Mouse (Mus musculus) brown adipose tissue, adult 24 weeks (tissue): ENCODE measurements around the gene Terf2. TPM values are rescaled to one million over a fixed set of nuclear protein-coding genes. Genes with fewer than 3 reads are reported as not detected.
"Not testable (repeated sequence)": the region's sequence is repeated elsewhere in the genome, so short reads cannot be mapped to it uniquely, and the experiment has no call there.

Experiments
- H3K27ac ChIP-seq: fragments of 200-500 bp; replicated peaks from 2 replicates; pipeline ENCODE4 v1.5.1; 2012; ENCODE audit warnings: low read depth, mild to moderate bottlenecking, low read length
- H3K4me1 ChIP-seq: fragments of 200-500 bp; 2 replicates; pipeline ENCODE4 v1.6.1; 2012; ENCODE audit warnings: low read length, mixed read lengths; ENCODE audit not compliant: control insufficient read depth, insufficient read depth, insufficient read length
- H3K4me3 ChIP-seq: fragments of 200-500 bp; 2 replicates; pipeline ENCODE4 v1.5.1; 2012; ENCODE audit warnings: low read depth, mild to moderate bottlenecking, low read length, moderate library complexity; ENCODE audit not compliant: insufficient read depth
- polyA plus RNA-seq: library from polyadenylated mRNA; stranded (reverse); fragments of >200 nt; gene quantifications from 2 replicates; pipeline ENCODE4 v1.2.4, GENCODE M21; 2012; ENCODE audit not compliant: missing spikeins, insufficient read depth, insufficient read length

Gene Terf2
- polyA plus RNA-seq, 1 experiment: 9.0 TPM

DNA sequence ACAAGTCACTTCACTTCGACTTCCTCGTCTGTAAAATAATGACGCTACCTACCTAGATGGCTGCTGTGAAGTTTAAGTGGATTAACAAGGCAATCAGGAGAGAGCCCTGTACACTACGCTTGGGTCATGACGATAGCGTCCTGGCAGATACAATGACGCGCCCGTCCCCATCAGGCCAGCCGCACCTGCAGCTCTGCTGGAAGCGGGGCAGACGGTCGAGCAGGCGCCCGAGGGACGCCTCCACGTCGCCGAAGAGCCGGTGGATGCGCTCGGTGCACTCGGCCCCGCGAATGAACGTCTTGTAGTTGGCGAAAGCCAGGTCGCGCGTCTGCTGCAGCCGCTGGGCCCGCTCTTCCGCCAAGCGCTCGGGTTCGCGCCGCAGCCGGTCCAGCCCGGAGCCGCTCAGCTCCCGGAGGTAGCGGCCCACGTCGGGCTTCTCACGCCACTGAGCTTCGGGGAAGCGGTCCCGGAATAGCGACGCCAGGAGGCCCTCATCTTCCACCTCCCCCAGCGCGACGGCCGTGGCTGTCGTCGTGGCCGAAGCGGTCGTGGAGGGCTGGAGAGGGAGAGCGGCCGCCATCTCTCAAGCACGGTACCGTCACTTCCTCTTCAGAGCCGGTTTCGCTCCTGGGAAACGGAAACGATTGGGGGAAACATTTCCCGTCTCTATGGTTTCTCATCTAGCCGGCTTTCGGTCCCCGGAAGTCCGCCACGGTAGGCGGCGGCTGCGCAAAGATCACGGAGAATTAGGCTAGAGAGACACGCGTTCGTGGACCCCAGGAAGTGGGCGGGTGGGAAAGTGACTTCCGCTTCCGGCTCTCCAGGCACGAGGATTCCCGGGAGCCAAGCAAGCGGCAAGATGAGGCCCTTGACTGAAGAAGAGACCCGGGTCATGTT lies 40.0 kb downstream of the Terf2 start, which contains the start of the genes Cog8 and Nip7:
Gene Cog8, minus strand, starts transcription at position 614 of the 897 bp plus-strand sequence.
Gene Nip7, plus strand, starts transcription at position 802 of the 897 bp plus-strand sequence.
- H3K4me3 ChIP-seq: peak within 1 kb of the TSS; percentile 85
- peak within 1 kb of the TSS; percentile 80 for H3K27ac ChIP-seq
- peaks cover 3% of the 10 kb centered on the region; the same call in 1 of the 2 replicates for H3K4me1 ChIP-seq

DNA sequence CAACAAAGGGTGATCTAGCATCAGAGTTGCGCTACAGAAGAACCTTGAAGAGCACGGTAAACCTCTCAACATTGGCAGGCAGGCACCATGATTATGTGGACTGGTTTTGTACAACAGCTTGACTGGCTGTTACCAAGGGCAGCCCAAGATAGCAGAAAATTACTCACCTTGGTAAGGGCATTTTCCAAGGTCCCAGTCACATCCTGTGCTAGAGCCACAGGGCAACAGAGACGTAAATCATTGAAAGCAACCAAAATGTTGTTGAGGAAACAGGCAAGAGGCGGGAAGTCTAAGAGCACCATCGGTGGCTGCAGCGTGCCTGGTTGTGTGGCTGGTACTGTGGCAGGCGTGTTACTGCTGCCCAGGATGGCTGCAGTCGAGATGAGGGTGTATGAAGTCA lies 44.3 kb downstream of the Terf2 start:
- Histone ChIP-seq H3K27ac (no peak overlapping the region), H3K4me1 (peaks cover 2% of the 10 kb centered on the region; the same call in 1 of the 2 replicates), H3K4me3 (no peak overlapping the region)

DNA sequence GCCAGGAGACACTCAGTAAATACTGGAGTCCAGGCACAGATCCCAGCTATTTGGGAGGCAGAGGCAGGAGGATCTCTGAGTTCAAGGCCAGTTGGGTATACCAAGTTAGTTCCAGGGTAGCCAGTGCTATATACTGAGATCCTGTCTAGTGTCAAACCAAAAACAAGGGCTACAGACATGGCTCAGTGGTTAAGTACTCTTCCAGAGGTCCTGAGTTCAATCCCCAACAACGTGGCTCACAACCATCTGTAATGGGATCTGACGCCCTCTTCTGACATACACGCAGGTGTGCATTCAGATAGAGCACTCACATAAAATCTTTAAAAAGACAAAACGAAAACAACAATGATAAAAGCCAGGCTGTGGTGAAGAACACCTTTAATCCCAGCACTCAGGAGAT lies 46.9 kb downstream of the Terf2 start:
- Histone ChIP-seq H3K4me3 (no peak overlapping the region), H3K27ac (no peak overlapping the region), H3K4me1 (peaks cover 4% of the 10 kb centered on the region; the same call in 1 of the 2 replicates)

DNA sequence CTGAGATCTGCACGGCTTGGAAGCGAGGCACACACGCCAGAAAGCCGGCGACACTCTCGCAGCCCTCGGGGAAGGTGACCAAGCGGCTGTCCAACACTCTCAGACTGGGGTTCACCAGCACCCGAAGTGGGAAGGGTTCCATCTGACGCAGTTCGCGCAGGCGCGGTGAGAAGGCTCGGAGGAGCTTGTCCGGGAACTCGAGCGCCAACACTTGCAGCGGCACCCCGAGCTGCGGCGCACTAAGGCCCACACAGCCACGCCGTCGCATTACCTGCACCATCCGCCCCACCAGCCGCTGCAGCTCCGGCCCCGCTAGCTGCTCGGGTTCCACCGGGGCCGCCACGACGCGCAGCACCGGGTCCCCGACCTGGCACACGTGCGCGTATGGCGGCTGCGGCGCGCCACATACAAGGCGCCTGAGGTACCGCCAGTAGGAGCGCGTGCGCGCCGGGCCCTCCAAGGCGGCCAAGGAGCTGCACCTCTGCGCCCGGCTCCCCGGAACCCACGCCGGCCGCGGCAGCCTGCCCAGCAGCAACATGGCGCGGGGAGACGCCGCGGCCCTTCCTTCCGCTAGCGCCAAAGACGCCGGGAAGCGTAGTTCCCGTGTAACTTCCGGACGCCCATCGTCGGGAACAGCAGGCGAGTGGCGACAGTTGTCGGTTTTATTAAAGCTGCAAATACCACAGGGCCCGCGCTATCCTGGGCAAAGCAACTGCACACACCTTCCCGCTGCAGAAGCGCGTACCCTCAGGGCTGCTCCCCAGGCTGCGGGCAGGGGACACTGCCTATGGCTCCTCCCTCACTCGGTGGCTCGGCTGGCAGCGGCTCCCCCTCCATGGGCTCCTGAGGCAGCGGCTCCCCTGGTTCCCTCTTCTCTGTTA lies 48.0 kb downstream of the Terf2 start, which contains the start of gene Pdf:
Gene Pdf, minus strand, starts transcription at position 554 of the 881 bp plus-strand sequence.
- Histone ChIP-seq H3K4me1 (peaks cover 4% of the 10 kb centered on the region; the same call in 1 of the 2 replicates), H3K4me3 (peak within 1 kb of the TSS; percentile 78), H3K27ac (peak within 1 kb of the TSS; percentile 46)

DNA sequence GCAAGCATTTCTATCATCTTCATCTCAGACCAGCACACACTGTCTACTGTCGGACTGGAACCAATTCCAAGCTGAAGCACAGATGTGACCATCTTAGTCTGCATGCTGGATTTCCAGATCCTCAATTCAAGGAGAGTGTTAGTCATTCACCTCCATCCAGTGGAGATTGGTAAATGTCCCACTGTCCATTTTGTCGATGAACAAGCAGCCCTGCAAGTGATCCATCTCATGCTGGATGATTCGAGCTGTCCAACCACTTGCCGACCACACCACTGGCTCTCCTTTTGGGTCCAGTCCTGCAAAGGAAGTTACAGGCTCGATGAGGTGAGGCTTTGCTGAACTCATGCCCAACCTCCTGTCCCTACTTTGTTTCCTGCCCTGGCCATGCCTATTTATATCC lies 49.4 kb downstream of the Terf2 start:
- H3K4me3 ChIP-seq: peak overlapping the region; percentile 17; the same call in 1 of the 2 replicates
- peaks cover 4% of the 10 kb centered on the region; the same call in 1 of the 2 replicates for H3K4me1 ChIP-seq
- no peak overlapping the region for H3K27ac ChIP-seq

DNA sequence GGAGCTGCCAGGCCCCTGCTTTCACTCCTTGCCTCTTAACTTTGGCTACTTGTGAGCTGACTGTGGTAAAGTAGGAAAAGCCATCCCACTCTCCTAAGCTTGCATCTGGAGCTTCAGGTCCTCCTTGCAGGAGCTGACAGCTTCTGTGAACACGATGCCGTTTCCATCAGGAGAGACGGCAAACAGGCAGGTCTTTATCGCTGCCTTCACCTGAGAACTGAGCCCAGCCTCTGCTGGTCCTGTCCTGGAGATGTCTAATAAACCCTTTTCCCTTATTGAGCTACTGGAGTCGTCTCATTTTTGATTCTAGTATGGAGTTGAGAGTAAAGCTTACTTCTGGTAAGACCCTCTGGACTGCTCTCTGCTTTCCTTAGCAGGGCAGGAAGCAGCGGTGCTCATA lies 50.9 kb downstream of the Terf2 start:
- Histone ChIP-seq H3K27ac (no peak overlapping the region), H3K4me1 (peaks cover 4% of the 10 kb centered on the region; the same call in 1 of the 2 replicates), H3K4me3 (no peak overlapping the region)

DNA sequence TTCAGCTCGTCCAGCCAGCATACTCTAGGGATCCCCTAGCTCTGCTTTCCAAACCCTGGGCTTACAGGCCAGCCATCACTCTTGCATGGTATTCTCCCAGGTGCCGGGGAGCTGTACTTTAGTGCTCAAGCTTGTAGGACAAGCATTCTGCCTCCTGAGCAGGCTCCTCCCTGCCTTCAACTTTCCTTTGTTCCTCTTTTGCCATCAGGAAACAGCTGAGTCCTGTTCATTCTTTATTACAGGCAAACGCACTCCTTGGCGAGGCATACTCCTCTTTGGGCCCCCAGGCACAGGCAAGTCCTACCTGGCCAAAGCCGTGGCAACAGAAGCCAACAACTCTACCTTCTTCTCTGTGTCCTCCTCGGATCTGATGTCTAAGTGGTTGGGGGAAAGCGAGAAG lies 55.7 kb downstream of the Terf2 start:
- Histone ChIP-seq H3K27ac (no peak overlapping the region), H3K4me1 (peaks cover 5% of the 10 kb centered on the region; the same call in 1 of the 2 replicates), H3K4me3 (no peak overlapping the region)

DNA sequence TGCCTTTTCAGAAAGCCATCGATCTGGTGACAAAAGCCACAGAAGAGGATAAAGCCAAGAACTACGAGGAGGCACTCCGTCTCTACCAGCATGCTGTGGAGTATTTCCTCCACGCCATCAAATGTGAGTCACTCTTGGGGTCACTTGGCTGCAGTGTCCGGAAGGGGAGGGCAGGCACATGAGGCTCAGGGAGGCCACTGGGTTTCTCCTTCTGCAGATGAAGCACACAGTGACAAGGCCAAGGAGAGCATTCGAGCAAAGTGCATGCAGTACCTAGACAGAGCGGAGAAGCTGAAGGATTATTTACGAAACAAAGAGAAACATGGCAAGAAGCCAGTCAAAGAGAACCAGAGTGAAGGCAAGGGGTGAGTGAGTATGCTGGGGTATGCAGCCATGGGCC lies 59.7 kb downstream of the Terf2 start:
- no peak overlapping the region for H3K27ac ChIP-seq
- peaks cover 12% of the 10 kb centered on the region for H3K4me1 ChIP-seq
- H3K4me3 ChIP-seq: no peak overlapping the region

DNA sequence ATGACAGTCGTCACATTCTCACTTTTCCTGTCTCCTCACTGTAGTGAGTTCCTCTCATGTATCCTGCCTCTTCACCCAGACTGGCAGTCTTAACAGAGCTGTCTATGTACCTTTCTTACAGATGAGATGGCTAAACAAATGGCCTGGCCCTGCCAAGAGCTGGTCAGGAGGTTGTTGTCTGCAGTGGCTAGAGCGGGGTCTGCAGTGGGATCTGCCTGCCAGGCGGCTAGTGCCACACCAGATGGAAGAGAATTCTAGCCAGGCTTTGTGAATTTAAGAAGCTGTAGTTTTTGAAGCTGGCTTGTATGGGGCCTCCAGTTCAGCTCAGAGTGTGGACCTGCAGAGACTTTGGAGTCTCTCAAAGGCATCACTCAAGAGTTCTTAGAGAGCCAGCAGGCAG lies 60.7 kb downstream of the Terf2 start:
- Histone ChIP-seq H3K4me3 (no peak overlapping the region), H3K27ac (no peak overlapping the region), H3K4me1 (peaks cover 12% of the 10 kb centered on the region)

DNA sequence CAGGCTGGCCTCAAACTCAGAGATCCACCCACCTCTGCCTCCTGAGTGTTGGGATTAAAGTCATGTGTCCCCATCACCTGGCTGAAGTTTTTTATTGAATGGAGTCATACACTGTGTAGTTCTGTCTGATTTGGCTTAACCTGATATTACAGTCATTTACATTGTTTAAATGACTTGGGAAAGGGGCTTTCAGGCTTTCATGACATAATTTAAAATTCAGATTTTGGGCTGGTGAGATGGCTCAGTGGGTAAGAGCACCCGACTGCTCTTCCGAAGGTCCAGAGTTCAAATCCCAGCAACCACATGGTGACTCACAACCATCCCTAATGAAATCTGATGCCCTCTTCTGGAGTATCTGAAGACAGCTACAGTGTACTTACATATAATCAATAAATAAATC lies 62.7 kb downstream of the Terf2 start:
- peaks cover 12% of the 10 kb centered on the region for H3K4me1 ChIP-seq
- not testable (repeated sequence) for H3K27ac ChIP-seq, H3K4me3 ChIP-seq

DNA sequence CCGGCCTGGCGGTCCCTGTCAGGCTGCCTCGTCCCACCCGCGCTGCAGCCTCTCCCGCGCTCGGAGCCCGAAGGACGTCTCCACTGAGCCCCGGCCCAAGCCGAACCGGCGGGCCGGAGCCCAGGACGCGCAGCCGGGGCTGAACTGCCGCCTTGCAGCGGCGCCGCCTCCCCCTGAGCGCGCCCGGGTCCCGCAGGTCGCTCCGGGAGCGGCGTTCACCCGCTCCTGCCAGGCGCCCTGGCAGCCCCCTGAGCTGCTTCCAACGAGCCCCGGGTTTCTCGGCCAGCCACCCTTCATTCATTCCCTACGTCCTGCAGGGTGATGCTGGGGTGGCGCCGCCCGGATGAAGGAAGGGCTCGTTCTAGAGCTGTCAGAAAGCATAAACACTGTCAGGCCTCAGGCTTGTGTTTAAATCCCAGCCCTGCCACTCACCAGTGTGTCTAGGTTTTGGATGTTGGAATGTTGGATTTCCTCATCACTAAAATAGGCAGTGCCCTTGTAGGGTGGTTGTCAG lies 64.7 kb downstream of the Terf2 start:
- H3K4me1 ChIP-seq: peaks cover 11% of the 10 kb centered on the region
- peak overlapping the region; percentile 99 for H3K4me3 ChIP-seq
- peak overlapping the region; percentile 77 for H3K27ac ChIP-seq

DNA sequence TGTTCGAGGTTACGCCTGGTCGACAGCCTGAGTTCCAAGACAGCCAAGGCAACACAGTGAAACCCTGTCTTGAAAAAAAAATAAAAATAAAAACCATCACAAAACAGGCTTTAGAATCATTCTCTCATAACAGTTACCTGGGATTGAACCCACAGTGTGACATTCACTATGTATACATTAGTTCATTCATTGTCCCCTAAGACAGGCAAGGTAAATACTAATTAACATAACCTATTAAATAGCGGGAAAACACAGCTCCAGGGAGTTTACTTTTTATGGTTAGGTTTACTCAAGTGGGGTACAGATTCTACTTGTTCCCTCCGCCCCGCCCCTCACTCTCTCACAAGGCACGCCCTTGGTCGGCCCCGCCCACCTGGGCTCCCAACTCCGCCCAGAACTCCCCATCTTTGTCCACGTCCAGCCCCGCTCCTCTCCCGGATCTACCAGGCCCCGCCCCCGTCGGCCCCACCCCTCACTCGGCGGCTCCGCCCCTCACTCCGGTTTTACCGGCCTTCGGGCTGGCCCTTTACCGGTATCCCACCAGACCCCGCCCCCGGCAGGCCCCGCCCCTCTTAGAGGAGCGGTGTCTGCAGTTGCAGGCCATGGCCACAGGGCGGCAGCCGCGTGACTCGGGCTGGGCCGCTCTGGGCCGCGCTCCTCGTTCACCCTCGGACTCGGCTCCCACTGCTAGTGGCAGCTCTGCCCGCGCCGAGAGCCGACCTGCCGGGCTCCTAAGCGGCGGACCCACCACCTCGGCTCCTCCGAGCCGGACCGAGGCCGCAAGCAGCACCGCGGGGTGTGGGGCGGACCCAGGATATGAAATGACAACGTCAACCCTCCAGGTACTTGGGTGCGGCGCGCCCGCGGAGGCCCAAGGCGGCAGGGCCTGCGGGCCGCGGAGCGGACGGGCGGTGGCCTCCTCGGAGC lies 65.4 kb downstream of the Terf2 start, which contains the start of gene Vps4a:
Gene Vps4a, plus strand, starts transcription at position 573 of the 927 bp plus-strand sequence.
- Histone ChIP-seq H3K4me1 (peaks cover 6% of the 10 kb centered on the region), H3K27ac (peak within 1 kb of the TSS; percentile 77), H3K4me3 (peak within 1 kb of the TSS; percentile 99)

DNA sequence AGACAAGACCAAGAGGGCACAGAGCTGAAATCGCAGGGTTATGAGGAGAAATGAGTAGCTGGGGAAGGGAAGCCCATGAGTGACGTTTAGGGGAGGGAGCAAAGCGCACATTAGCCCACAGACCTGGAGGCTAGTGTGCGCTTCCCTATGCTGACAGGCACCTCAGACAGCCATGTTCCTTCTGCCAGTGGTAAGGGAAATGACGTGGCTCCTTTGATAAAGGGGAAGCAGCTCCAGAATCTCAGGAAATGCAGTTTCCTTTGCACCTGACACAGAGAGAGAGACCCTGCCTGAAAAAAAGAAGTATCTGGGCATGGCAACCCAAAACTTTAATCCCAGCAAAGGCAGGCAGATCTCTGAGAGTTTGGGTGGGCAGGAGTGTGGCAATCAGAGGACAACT lies 66.3 kb downstream of the Terf2 start:
- Histone ChIP-seq H3K27ac (no peak overlapping the region), H3K4me3 (no peak overlapping the region), H3K4me1 (peaks cover 6% of the 10 kb centered on the region)

DNA sequence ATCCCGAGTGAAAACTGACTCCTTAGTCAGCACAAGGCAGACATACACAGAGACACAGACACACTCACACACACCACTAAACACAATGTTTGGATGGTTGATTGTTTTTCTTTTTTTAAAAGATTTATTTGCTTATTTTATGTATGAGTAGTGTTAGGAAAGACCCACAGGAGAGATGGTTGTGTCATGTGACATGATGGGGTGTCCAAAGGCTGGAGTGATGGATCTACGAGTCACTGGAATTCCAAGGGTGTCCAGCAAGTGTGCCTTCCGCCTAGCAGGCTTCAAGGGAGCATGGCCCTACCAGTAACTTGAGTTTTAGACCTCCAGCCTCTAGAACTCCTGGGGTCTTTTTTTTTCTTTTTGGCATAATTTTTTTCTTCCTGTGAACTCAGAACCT lies 67.0 kb downstream of the Terf2 start:
- Histone ChIP-seq H3K4me3 (no peak overlapping the region), H3K27ac (no peak overlapping the region), H3K4me1 (peaks cover 6% of the 10 kb centered on the region)
